Mouse (Mus musculus): ENCODE data around the gene Cul5. TPM values are rescaled to one million over a fixed set of nuclear protein-coding genes. Genes with fewer than 3 reads are reported as not detected.

Cul5 gene
- total RNA-seq, 2 experiments from 2014 or later, result 30.8 to 37.3 TPM

DNA sequence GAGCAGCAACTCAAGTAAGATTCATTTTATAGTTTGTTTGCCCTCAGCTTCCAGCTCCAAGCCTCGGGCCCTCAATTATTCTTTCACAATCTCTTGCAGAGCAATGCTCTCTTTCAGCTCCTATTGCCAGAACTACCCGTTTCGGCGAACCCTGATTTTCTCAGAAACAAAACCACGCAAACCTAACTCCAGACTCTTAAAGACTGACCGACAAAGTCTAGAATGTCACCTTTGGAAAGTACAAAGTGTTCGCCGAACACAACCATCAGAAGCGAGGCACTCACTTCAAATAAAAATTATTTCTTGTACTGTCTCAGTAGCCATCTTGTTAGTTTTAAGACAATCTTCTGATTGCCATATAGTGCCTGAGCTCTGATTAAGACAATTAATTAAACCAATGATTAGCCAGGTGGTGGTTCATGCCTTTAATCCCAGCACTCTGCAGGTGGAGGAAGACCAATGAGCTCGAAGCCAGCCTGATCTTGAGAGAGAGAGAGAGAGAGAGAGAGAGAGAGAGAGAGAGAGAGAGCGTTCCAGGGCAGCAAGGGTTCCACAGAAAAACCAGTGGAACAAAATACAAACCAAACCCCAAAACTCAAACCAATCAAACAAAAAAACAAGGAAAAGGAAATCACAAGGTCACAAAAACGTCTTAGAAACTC lies 60.4 kb downstream of the Cul5 start:
- DNase-seq (ENCODE audit: low spot score in 2 of 2), result no peak

DNA sequence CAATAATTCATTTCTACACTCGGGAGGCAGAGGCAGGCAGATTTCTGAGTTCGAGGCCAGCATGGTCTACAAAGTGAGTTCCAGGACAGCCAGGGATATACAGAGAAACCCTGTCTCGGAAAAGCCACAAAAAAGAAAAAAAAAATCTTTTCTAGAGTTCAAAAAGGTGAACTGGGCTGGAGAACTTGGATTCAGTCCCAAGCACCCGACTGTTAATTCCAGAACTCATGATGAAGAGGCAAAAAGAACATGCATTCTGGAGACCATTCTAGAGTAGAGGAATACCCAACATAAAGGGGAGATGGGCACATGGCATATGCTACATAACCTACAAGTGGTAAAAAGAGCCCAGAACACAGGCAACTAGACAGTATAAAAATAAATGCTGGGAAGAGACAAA lies 62.0 kb downstream of the Cul5 start:
- DNase-seq (ENCODE audit: low spot score in 2 of 2), result no peak

DNA sequence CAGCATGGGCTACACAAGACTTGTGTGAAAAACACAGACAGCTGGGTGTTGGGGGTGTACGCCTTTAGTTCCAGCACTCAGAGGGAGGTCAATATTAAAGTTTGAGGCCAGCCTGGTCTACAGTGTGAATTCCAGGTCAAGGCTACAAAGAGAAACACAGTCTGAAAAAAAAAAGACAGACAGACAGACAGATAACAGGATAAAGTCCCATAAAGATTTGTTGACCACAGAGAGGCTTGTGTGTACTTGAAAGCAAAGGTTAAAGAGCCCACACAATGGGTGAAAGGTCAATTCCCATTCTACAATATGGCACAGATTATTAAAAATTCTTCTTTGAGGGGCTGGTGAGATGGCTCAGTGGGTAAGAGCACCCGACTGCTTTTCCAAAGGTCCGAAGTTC lies 62.6 kb downstream of the Cul5 start:
- no peak for DNase-seq (ENCODE audit: low spot score in 2 of 2)

DNA sequence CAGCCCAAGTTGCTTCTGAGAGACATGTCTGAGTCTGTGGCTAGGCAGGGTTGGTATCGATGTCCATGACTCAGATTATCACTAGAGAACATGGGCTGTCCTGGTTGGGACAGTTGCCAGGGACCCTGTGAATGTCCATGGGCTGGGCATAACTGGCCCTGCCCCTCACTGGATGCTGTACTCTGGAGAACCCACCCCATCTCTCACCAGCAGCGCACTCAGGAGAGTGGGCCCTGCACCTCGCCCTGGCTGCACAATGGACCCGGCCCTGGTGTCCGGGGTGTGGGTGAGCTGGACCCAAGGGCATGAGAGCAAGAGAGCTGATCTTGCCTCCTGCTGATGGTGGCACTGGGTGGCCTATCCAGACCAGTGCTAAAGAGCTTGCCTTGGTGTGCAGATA lies 64.9 kb downstream of the Cul5 start:
- no peak for DNase-seq (ENCODE audit: low spot score in 2 of 2)

DNA sequence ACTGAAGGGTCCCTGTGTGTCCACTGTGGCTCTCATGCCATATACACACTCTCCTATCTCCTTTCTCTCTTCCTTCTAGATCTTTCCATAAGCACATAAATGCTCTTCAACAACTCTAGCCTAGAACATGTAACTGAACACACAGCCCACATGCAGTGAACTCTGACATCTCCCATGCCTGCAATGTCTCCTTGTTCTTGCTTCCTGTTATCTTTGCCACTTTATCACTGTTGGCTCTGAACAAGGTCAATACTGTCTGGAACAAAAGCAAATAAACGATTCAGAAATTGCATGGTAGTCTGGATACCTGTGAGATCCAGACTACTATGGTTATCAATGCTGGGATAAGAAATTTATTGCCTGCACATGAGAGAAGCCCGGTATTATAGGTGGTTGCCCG lies 66.0 kb downstream of the Cul5 start:
- DNase-seq (ENCODE audit: low spot score in 2 of 2), result no peak

DNA sequence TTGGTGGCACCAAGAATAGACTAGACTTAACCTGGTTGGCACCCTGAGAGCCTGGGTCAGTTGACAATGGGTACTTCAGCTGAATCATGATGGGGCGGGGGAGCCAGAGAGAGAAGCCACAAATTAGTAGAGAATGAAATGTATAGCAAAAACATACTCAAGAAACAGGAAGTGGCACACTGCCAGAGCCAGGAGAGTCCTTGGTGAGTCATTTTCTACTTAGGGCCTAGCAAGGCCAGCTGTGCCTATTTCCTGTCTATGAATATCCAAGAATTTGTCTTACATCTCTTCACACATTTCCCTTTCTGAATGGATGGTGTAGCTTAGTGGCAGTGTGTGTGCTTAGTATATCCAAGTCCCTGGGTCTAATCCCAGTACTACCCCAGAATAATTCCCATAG lies 66.4 kb downstream of the Cul5 start:
- DNase-seq (ENCODE audit: low spot score in 2 of 2), result peak in 1 of 2 experiments; percentile 25

DNA sequence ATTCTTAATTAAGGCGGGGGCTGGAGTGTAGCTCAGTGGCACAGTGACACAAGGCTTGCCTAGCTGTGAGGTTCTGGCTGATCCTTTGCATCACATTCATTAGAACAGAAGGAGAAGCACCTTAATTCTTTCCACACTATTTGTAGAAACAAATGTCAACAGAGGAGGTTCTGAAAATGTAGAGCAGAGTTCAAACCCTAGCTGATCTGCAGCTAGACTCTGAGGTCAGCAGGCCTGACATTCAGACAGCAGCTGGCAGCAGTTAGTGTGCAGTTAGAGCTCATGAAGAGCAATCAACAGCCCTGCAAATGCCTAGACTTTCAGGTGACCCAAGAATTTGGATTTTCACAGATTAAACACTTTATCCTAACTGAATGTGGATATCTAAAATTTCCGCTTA lies 68.3 kb downstream of the Cul5 start:
- DNase-seq (ENCODE audit: low spot score in 2 of 2), result no peak

DNA sequence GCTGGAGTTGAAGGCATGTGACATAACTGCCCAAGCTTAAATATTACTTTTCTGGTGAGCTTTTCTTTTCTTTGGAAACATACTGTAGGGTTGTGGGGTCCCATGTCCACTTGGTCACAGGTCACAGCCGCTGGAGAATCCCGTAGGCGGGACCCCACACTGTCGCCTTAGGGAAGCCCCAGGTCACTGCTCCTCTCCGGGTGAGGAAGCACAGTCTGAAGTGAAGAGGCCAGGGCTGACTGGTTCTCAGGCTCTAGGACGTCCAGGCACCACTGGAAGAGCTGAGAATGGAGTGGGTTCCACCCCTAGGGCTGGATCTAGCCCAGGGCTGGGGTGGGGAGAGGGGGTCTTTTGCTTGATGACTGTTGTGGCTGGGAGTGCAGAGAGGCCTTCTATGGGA lies 71.2 kb downstream of the Cul5 start:
- DNase-seq (ENCODE audit: low spot score in 2 of 2), result no peak

DNA sequence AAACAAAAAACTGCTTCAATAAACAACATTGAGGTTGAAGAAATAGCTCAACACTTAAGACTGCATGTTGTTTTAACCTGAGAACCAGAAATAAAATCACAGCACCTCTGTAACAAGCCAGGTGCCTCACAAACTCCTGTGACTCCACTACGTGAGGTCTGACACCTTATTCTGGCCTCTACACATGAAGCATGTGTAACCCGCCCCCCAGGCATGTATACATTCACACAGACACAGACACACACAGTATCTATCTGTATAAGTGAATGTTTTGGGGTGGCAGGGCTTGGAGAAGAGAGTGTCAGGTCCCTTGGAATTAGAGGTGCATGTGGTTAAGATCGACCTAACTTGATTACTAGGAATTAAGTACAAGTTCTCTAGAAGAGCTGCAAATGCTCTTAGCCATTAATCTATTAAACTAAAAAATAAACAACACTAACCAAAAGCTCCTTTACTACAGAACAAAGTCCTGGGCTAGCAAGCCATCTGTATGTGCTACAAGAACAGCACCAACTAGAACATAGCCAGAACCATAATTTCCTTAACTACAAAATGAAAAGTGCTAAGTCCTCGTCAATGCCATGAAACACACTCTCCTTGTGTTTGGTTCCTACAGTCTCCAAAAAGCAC lies 72.7 kb downstream of the Cul5 start:
- no peak for DNase-seq (ENCODE audit: low spot score in 2 of 2)

DNA sequence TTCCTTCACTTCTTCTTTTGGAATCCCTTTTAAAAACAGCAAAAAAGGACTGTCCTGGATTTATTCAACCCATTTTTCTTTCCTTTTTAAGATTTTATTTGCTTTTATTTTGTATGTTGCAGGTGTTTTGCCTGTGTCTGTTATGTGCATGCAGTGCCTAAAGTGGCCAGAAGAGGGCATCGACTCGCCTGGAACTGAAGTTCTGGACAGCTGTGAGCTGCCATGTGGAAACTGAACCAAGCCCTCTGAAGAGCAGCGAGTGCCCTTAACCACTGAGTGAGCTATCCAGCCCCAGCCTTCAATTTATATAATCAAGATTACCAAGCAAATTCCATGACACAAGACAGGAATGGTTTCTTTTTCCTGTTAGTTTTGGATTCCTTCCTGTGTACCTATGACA lies 75.0 kb downstream of the Cul5 start:
- DNase-seq (ENCODE audit: low spot score in 2 of 2), result peak; percentile 67 to 76

DNA sequence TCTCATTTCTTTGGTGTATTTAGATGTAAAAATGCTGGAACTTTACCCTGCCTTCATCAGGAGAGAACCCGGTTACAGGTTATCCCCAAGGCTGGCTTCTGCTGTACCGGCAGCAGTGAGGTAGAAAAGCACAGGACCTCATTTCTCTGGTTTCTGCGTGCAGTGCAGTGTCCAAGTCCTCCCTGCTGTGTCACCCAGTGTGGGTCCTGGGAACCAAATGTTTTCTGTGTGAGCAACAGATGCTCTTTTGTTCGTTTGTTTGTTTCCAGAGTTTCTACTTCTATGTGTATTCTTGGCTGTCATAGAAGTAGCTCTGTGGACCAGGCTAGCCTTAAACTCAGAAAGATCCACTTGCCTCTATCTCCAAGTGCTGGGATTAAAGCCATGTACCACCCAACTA lies 87.9 kb downstream of the Cul5 start:
- DNase-seq (ENCODE audit: low spot score in 2 of 2), result no peak

DNA sequence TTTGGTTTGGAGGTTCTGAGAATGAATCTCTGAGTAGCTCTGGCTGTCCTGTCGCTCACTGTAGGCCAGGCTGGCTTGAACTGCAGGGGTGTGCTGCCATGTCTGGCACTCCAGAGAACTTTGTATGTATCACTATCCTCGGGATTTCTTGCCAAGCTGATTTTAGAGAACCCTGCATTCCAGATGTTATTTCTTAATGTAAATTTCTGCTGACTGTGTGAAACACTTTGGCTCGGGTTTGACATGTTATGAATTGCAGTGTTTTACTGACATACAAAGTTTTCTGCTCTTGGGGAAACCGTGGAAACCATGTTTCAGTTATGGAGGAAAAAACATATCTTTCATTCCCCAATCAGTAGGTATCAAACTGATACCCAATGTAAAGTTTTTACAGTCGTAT lies 94.1 kb downstream of the Cul5 start:
- DNase-seq (ENCODE audit: low spot score in 2 of 2), result no peak

DNA sequence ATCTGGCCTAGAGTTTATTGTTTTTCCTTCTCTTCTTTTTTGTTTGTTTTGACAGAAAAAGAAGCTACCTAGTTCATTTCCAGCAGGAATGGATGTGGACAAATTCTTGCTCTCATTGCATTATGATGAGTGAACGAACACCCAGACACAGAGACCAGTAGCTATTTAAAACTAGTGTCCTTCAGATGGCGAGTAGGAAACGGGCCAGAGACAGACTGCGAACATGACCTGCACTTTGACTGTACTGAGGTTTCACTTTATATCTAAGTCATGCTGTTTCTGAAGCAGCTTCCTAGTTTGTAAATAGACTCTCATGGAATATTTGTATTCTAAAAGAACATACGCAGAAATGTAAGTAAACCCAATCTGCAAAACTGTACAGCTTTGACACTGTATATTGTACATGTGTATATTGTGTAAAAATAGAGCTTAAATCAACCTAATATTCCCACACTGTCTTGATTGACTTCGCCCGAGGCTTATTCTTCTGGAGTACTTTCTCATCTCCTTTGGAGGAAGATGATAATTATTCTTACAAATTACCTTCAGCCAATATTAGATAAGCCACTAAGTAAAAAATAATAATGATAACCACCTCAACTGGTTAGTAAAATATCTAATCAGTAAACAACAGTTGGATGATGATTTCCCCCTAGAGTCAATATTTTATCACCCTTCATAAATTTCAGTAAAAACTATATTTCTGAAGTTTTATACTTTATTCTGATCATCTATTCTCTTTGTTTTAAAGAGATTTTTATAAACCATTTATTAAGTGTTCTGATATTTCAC lies 97.1 kb downstream of the Cul5 start:
- no peak for DNase-seq (ENCODE audit: low spot score in 2 of 2)

DNA sequence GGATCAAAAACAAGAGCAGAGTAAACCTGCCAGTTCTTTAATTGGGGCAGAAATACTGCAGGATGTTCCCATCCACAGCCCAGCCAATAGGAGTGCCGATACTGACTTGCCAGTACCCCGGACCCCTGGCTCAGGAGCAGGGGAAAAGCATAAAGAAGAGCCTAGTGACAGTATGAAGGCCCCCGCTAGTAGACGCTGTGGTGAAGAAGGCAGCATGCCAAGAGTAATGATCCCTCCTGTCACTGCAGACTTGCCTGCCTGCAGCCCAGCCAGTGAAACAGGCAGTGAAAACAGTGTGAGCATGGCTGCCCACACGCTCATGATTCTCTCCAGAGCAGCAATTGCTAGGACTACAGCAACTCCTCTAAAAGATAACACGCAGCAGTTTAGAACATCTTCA lies 99.2 kb downstream of the Cul5 start:
- no peak for DNase-seq (ENCODE audit: low spot score in 2 of 2)

Other genes with a start within 250 kb of the Cul5 start
- gene Atm, start 133.3 kb downstream of the Cul5 start, total RNA-seq (2021), result 10 to 100 TPM in 1 of 2 experiments, 1 to 10 TPM in 1; 8.7 to 13.3 TPM
- gene Npat, start 133.0 kb downstream of the Cul5 start, total RNA-seq (2021), result 1 to 10 TPM; 8.2 to 8.9 TPM
- 100 to 1,000 TPM; 150 to 195 TPM for gene Acat1, start 59.6 kb downstream of the Cul5 start, total RNA-seq (2021)
- under 1 TPM; 0.70 to 0.99 TPM for gene Rab39, start 36.2 kb upstream of the Cul5 start, total RNA-seq (2021)
- 1 to 10 TPM in 1 of 2 experiments, under 1 TPM in 1; 0.70 to 1.2 TPM for gene Slc35f2, start 101.5 kb upstream of the Cul5 start, total RNA-seq (2021)
- gene Sln, start 180.2 kb upstream of the Cul5 start, total RNA-seq (2021), result under 1 TPM in 1 of 2 experiments, not detected in 1; 0.29 TPM

Measured in adrenal gland, adult 18-20 months (tissue).